Mouse (Mus musculus): Measurements from ENCODE around the gene Usp49.

The Usp49 gene

GRCm38 (mm10) chr17:47735553-47736100, 105.1 kb downstream of the Usp49 start:
- DNase-seq (ENCODE audit: extremely low read depth, low read depth) = no peak

Data from MEL-GATA-1-ER (cell line).